Mouse (Mus musculus): Measurements from ENCODE around the gene Krt12.

The Krt12 gene

DNA sequence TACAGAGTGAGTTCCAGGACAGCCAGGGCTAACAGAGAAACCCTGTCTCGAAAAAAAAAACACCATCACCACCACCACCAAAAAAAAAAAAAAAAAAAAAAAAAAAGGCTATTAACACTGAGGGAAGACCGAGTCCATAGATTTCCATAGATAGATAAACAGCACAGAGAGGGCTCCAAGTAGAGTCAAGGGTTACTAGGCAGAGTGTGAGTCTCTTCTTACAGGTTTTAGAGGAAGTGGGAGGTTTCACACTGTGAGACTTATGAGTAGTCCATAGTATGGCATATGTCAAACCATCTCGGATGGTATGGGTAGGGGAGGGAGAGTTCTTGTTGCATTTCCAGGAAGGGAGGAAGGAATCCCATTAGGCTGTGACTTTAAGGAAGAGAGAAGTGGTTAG, 24.0 kb downstream of the Krt12 start:
- DNase-seq (ENCODE audit: low spot score): no peak

DNA sequence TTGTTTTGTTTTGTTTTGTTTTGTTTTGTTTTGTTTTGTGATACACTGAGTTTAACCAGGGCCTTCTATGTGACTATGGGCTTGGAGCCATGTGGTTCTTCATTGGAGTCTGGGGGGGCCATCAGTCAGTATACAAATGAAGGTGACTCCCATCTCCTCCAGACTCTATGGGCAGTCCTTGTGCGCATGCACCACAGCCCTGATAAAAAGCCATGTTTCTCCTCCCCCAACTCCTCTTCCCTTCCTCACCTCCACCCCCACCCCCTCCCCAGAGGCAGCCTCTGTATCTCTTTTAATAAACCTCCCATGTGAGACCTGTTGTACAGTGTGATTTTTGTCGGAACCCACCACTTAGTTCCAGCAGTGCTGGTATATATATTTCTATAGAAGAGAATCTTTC, 25.4 kb downstream of the Krt12 start:
- DNase-seq (ENCODE audit: low spot score): no peak

DNA sequence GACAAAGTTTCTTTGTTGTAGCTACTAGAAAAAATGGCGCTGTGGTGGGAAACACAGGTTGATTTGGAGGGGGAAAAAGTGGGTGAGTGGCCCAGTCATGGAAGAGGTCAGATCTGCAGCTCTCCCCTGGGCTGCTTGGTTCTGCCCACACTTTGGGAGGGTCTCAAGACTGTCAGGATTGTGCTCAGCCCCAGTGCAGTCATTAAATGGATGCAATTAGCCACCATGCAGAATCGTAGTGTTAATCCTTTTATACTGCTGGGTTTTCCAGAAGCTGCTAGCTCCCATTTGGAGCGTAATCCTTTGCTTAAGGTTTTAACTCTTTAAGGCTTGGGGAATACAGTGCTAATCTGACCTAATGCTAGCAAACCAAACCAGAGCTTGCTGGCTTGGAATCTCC, 26.0 kb downstream of the Krt12 start:
- no peak for DNase-seq (ENCODE audit: low spot score)

DNA sequence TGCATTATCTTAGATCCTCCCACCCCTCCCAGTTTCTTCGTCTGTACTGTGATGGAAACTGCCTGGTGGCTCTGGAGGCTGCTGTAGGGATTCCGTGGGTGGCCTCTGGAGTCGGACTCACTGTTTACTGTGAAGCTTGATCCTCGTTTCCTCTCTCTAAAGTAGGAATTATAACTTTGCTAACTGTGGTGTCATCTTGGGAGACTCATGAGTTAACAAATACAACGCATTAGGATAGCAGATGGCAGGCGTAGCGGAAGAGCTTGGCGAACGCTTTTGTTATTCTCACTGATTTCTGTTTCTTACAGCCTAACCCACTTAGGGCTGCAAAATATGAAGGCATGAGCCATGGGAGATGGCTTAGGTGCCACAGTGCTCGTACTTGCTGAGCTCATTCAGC, 29.6 kb downstream of the Krt12 start:
- no peak for DNase-seq (ENCODE audit: low spot score)

DNA sequence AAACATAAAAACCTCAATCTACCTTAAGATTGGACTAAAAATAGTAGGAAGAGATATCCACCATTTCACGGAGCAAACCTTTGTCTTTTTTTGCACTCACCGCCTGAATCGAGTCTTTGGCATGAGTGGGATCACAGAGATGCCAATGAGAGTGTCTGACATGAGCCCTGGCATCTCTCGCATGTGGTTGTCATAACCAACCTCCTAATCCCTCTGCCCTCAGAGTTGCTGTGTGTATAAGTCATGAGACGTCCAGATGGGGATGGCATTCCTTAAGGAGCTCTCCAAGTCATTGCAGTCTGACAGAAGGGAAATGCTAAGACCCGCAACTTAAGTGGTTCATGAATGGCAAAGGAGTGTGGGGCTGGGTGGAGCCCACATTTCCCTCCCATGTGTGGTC, 30.7 kb downstream of the Krt12 start:
- no peak for DNase-seq (ENCODE audit: low spot score)

DNA sequence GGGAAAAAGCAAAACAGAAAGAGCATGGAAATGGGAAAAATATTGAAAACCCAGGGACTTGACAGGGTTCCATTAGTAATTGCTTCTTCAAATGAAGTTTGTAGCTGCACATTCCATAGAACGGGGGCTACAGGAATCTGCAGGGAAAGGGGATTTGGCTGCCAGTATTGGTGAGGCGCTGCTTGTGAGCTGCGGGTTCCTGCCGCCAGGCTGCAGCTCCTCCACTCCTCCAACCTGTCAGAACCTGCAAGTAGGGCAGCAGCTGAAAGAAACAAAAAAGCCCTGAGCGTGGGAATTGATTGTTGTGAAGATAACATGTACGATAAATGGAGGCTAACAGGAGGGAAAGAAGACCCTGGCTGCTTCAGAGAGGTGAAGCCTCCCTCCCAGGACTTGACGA, 31.2 kb downstream of the Krt12 start:
- no peak for DNase-seq (ENCODE audit: low spot score)

DNA sequence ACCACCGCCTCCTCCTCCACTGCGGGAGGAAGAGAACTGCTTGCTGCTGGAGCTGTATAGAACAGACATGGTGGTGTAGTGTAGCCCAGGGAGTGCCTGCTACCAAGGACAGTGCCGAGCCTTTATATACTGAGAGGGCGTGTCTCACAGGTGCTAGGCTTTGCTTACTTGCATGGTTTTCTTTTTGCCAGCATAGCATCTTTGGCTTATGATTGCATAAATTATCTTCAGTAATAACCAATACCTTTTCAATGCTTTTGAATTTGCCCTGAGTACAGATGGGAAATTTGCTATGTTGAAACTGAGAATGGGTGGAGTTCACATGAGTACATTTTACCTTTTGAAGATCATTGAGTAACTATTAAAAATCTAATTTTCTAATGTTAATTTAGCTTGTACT, 32.8 kb downstream of the Krt12 start, which contains the start of gene Krt10:
Gene Krt10, minus strand, starts transcription at position 101 of the 400 bp plus-strand sequence.
- DNase-seq (ENCODE audit: low spot score): no peak

DNA sequence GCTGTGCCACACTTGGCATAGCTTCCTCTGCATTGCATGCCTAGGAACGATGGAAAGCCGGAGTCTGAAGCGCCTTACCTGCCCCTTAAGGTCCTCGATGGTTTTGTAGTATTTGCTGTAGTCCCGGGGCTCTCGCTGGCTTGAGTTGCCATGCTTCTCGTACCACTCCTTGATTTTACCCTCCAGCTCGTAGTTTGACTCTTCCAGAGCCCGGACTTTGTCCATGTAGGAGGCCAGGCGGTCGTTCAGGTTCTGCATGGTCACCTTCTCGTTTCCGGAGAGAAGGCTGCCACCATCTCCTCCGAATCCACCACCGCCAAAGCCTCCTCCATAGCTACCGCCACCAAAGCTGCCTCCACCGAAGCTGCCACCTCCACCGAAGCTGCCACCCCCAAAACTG, 33.4 kb downstream of the Krt12 start:
- DNase-seq (ENCODE audit: low spot score): no peak

DNA sequence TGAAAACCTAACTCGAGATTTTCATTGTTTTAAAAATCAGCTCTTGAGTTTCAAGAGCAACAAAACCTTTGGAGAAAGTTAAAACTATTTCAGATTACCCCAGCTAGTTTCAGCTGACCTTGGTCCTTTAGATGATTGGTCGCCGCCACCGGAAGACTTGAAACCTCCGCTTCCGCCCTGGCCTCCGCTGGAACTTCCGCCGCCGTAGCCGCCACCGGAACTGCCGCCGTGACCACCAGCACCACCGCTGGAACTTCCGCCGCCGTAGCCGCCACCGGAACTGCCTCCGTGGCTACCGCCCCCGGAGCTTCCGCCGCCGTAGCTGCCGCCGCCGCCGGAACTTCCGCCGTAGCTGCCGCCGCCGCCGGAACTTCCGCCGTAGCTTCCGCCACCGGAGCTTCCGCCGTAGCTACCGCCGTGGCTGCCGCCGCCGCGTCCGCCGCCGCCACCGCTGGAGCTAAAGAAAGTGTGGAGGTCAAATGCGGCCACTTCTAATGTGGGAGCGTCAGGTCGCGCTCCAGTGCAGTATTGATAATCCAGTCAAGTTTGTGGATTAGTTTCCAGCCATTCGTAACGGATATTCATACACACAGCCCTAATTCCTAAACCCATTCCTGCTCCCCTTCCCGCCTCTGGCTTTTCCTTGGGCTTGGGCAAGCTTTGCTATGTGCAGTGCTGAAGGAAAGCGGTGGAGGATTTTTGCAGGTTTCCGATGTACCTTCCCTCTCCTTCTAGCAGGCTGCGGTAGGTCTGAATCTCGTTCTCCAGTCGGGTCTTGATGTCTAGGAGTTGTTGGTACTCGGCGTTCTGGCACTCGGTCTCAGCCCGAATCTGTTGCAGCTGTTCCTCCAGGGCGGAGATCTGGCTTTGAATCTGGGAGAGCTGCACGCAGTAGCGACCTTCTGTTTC, 36.0 kb downstream of the Krt12 start:
- peak; percentile 91 for DNase-seq (ENCODE audit: low spot score)

DNA sequence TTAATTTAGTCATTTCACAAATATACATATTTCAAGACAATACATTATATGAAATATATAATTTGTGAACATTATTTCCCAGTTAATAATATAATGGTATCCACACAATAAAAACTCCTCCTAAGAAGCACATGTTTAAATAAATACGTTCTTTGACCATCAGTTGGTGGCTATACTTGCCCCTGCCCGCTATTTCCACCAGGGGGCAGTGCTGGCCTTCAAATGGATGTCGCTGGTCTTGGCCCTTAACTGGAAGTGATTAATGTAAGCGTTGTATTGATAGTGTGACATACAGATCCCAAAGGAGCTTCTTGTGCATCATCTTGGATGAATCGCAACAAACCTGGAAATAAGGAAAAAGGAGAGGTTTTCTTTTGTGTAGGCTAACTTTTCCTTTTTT, 42.5 kb downstream of the Krt12 start:
- peak; percentile 63 for DNase-seq (ENCODE audit: low spot score)

DNA sequence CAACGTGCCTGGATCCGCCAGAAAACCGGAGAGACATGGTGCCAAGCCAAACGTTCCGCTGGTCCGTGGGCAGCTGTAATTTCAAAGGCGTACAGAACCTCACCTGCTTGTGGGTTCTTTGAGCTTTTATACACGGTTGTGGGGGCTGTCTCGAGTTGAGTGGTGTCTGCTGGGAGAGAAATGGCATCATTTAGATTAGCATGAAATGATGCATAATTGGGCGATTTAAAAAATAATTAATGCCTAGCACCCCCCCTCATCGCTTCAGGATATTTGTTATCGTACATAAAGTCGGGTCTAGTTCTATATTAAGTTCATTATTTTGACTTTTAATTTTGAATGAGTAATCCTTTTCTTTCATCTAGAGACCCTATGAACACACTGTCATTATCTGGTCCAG, 47.3 kb downstream of the Krt12 start, which contains the start of gene Krt28:
Gene Krt28, minus strand, starts transcription at position 101 of the 400 bp plus-strand sequence.
- no peak for DNase-seq (ENCODE audit: low spot score)

DNA sequence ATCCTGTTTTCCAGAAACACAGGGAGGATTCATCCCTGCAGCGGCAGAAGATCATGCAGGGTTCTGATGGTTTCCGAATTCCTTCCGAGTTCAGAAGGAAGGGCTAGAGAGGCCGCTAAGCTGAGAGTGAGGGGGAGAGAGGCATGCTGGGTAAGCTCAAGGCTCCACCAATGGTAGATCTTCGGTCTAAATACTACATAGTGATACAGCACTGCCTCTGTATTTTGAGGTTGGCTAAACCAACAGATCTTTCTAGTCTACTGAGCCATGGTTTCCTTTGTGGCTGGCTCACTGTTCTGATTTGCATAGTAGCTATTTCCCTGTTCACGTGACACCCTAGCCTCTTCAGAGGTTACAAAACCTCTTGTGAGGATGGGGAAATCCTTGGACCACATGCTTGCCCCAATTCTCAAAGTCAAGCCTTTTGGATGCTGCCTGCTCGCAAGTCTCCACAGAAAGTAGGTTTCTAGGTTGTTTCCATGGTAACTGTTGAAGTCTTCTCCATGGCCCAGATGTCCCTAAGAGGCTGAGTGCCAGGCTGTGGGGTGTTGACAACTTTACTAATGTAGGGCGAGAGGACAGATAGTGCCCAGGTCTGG, 52.1 kb downstream of the Krt12 start:
- no peak for DNase-seq (ENCODE audit: low spot score)

DNA sequence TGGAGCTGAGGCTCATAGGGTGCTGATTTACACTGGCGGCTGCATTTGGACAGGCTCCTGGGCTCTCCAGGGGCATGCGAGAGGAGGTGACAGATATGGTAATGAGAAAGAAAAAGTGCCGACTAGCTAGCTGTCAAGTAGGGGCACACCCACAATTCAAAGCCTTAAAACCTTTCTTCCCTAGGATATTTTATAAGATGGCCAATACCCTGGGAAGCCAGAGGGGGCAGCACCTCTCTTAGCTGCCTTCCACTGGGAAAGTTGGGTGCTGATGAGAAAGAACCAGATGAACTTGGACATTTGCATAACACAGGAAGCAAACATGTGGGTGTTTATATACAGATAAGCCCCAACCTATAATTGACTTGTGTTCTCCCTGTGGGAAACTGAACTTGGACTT, 52.8 kb downstream of the Krt12 start:
- no peak for DNase-seq (ENCODE audit: low spot score)

DNA sequence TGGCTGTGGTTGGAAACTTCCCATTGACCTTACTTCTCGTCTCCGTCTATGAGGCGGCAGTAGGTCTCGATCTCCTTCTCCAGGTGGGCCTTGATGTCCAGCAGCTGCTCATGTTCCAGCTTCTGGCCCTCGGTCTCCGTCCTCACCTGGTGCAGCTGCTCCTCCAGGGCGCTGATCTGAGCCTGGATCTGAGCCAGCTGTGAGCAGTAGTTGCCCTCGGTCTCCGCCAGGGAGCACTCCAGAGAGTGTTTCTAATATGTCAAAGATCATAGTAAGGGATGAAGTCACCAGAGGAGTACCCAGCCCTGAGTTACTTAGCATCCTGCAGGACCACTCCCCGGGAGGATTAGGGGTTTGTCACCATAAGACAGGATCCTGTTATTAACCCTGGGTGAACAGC, 55.3 kb downstream of the Krt12 start:
- no peak for DNase-seq (ENCODE audit: low spot score)

All from ovary, postnatal 36 days (tissue).